Mouse (Mus musculus): Measurements from ENCODE around the gene Klk1b27.
"Not testable (repeated sequence)": the region's sequence is repeated elsewhere in the genome, so short reads cannot be mapped to it uniquely, and the experiment has no call there.

Gene Klk1b27

GRCm38 (mm10) chr7:44051990-44052389, at the start of gene Klk1b27:
Gene Klk1b27, plus strand, starts transcription at chr7:44052290.
- DNase-seq (ENCODE audit: low read depth, low spot score): not testable (repeated sequence)

- DNase-seq (ENCODE audit: low read depth, low spot score): no peak
Observed at GRCm38 (mm10) chr7:44004847-44005246, 47.2 kb upstream of the Klk1b27 start.

GRCm38 (mm10) chr7:44011868-44012267, 40.2 kb upstream of the Klk1b27 start, which contains the start of gene Klk1b26:
Gene Klk1b26, plus strand, starts transcription at chr7:44012168.
- not testable (repeated sequence) for DNase-seq (ENCODE audit: low read depth, low spot score)

- DNase-seq (ENCODE audit: low read depth, low spot score): not testable (repeated sequence)
Observed at GRCm38 (mm10) chr7:44014666-44015065, 37.4 kb upstream of the Klk1b27 start.

GRCm38 (mm10) chr7:44015071-44015470, 37.0 kb upstream of the Klk1b27 start:
- no peak for DNase-seq (ENCODE audit: low read depth, low spot score)

GRCm38 (mm10) chr7:44072117-44072516, 20.0 kb downstream of the Klk1b27 start:
- DNase-seq (ENCODE audit: low read depth, low spot score): no peak

- no peak for DNase-seq (ENCODE audit: low read depth, low spot score)
Observed at GRCm38 (mm10) chr7:44077703-44078102, 25.6 kb downstream of the Klk1b27 start.

GRCm38 (mm10) chr7:44096111-44096510, 44.0 kb downstream of the Klk1b27 start:
- no peak for DNase-seq (ENCODE audit: low read depth, low spot score)

GRCm38 (mm10) chr7:44102028-44102427, 49.9 kb downstream of the Klk1b27 start, which contains the start of gene Klk1b21:
Gene Klk1b21, plus strand, starts transcription at chr7:44102328.
- not testable (repeated sequence) for DNase-seq (ENCODE audit: low read depth, low spot score)
